Mouse (Mus musculus) heart, postnatal 0 days (tissue): ENCODE data around the gene Mpl.

Source experiments
- CTCF ChIP-seq: IDR thresholded peaks from 2 replicates; pipeline ENCODE4 v1.5.1; 2016; ENCODE audit warnings: antibody characterized with exemption, control low read depth, low read depth
- EP300 ChIP-seq: IDR thresholded peaks from 2 replicates; pipeline ENCODE4 v1.6.1; 2016; ENCODE audit warnings: antibody characterized with exemption, low read depth

- TF ChIP-seq CTCF, result no peak
- TF ChIP-seq EP300, result no peak
These were observed 10.7 kb downstream of the Mpl start for GRCm38 (mm10) chr4:118446415-118447153.
